10 mouse cellular contexts compared by ENCODE assay signal in the genomic region with DNA sequence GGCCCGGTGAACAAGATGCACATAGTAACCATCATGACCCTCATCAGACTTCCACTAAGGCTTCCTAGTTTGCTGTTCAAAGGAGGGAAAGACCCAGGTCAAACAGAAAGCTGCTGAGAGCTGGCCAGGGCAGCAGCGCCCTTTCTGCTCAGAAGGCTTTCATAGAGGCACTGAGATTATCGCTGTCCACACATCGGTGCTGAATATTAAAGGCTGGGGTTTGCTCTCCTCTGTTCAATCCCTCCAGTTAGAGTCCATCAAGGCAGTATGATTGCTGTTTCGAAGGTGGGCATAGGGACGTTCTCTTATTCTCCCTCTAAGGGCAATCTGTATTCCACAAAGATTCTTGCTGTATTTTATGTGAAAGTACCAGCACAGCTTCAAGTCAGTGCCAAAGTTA. TPM values are rescaled to one million over a fixed set of nuclear protein-coding genes. Genes with fewer than 3 reads are reported as not detected.
A peak's percentile ranks its signal among the peaks of the same experiment; 100 is the strongest.
DNase-seq lines count a peak whose midpoint lies in the region; ATAC-seq lines count a peak whose summit lies in the region.
"Had no signal": no experiment of that assay in that cellular context is flagged by ENCODE, and none has a peak within 500 bp of the region (broad histone marks: within the 10 kb centered on the region; RNA-seq: fewer than 3 reads in every experiment).

No protein-coding gene starts in this region.

- H3K4me1 ChIP-seq in hindbrain, embryonic 14.5 days (replicated peaks; ENCODE audit: control insufficient read depth, insufficient read depth, low read length) = no peaks in the 10 kb centered on the region
- H3K4me1 ChIP-seq in hindbrain, embryonic 12.5 days = peaks cover 6% of the 10 kb centered on the region; the same call in 1 of the 2 replicates
- peaks cover 12% of the 10 kb centered on the region; the same call in 1 of the 2 replicates for H3K4me1 ChIP-seq in embryonic facial prominence, embryonic 10.5 days
- H3K4me1 ChIP-seq: heart, embryonic 10.5 days had no signal

- no peak for ATAC-seq in hindbrain, embryonic 14.5 days (ENCODE audit: low FRiP score)
- no peak for ATAC-seq in hindbrain, embryonic 12.5 days (ENCODE audit: low FRiP score)

- H3K27me3 ChIP-seq in hindbrain, embryonic 14.5 days (ENCODE audit: control insufficient read depth, insufficient read depth, low read length) = no peaks in the 10 kb centered on the region
- peaks cover 4% of the 10 kb centered on the region; the same call in 1 of the 2 replicates for H3K27me3 ChIP-seq in hindbrain, embryonic 12.5 days
- peaks cover 14% of the 10 kb centered on the region for H3K27me3 ChIP-seq in embryonic facial prominence, embryonic 10.5 days (replicated peaks; ENCODE audit: low read depth, poor library complexity, severe bottlenecking)

- WGBS in hindbrain, embryonic 14.5 days = 26% methylated on average over 6 of the region's 6 CpGs
- 25% methylated on average over 6 of the region's 6 CpGs for WGBS in hindbrain, embryonic 12.5 days
- 23% methylated on average over 6 of the region's 6 CpGs for WGBS in embryonic facial prominence, embryonic 10.5 days

- no peaks in the 10 kb centered on the region for H3K36me3 ChIP-seq in hindbrain, embryonic 14.5 days (replicated peaks; ENCODE audit: control insufficient read depth, insufficient read depth)
- no peaks in the 10 kb centered on the region for H3K36me3 ChIP-seq in hindbrain, embryonic 12.5 days
- H3K36me3 ChIP-seq in embryonic facial prominence, embryonic 10.5 days (replicated peaks) = no peaks in the 10 kb centered on the region
- H3K36me3 ChIP-seq: heart, embryonic 10.5 days; midbrain, embryonic 12.5 days had no signal

- no peak overlapping the region for H3K27ac ChIP-seq in hindbrain, embryonic 14.5 days
- no peak overlapping the region for H3K27ac ChIP-seq in hindbrain, embryonic 12.5 days
- H3K27ac ChIP-seq in embryonic facial prominence, embryonic 10.5 days (replicated peaks) = no peak overlapping the region
- H3K27ac ChIP-seq: heart, embryonic 10.5 days; midbrain, embryonic 12.5 days had no signal

- no peak overlapping the region for H3K9ac ChIP-seq in hindbrain, embryonic 14.5 days
- no peak overlapping the region for H3K9ac ChIP-seq in hindbrain, embryonic 12.5 days
- H3K9ac ChIP-seq: midbrain, embryonic 12.5 days had no signal

- no peak overlapping the region for H3K4me2 ChIP-seq in hindbrain, embryonic 14.5 days (replicated peaks)
- H3K4me2 ChIP-seq in hindbrain, embryonic 12.5 days (replicated peaks) = no peak overlapping the region

- no peak overlapping the region for H3K4me3 ChIP-seq in hindbrain, embryonic 14.5 days (replicated peaks; ENCODE audit: low read length)
- H3K4me3 ChIP-seq in hindbrain, embryonic 12.5 days = no peak overlapping the region
- no peak overlapping the region for H3K4me3 ChIP-seq in embryonic facial prominence, embryonic 10.5 days
- H3K4me3 ChIP-seq: heart, embryonic 10.5 days had no signal

- H3K9me3 ChIP-seq in hindbrain, embryonic 14.5 days (ENCODE audit: control insufficient read depth, low read length) = no peaks in the 10 kb centered on the region
- H3K9me3 ChIP-seq in hindbrain, embryonic 12.5 days (replicated peaks) = no peaks in the 10 kb centered on the region
- H3K9me3 ChIP-seq in embryonic facial prominence, embryonic 10.5 days = no peaks in the 10 kb centered on the region
- H3K9me3 ChIP-seq: heart, embryonic 10.5 days; midbrain, embryonic 12.5 days had no signal

- DNase-seq in hindbrain, embryonic 14.5 days (ENCODE audit: low spot score) = peak; percentile 25
- DNase-seq in Muller cell, postnatal 12 days (ENCODE audit: inconsistent ontology term) = peak; percentile 46
- DNase-seq in embryonic facial prominence, embryonic 10.5 days (ENCODE audit: low spot score) = peak; percentile 65
- peak; percentile 68 for DNase-seq in mesoderm, embryonic 11.5 days (ENCODE audit: low read depth, low spot score)
- DNase-seq in MN1 (ENCODE audit: low spot score) = no peak
- no peak for DNase-seq in gastrocnemius, adult 8-10 months (ENCODE audit: low spot score in 2 of 2)
- DNase-seq in urinary bladder, postnatal 25 days (ENCODE audit: low spot score) = no peak

RNA-seq across cellular contexts. Expression of gene Pcsk1, which starts 1.0 kb away (rescaled TPM):
- 3.0 and 4.4 TPM in 2 replicates for polyA plus RNA-seq in hindbrain, embryonic 14.5 days (2014; fragmentation: Nextera tagmentation; extraction: Ambion mirVana)
- polyA plus RNA-seq in hindbrain, embryonic 12.5 days (2016; fragmentation: Nextera tagmentation; extraction: Ambion mirVana) = 1.0 and 1.8 TPM in 2 replicates
- 0.31 and 0.39 TPM in 2 replicates for polyA plus RNA-seq in embryonic facial prominence, embryonic 10.5 days (2016; fragmentation: Nextera tagmentation; extraction: Ambion mirVana)
- under 1 TPM; 0.05 to 0.51 (median 0.19) TPM for total RNA-seq in gastrocnemius, adult 8-10 months (2022)

Comparison
In these comparisons a context has a peak if more than half of its experiments do, and no peak if none do; other contexts are left out.
1. DNase-seq: peak in hindbrain, embryonic 14.5 days (single experiment), Muller cell, postnatal 12 days (single experiment), embryonic facial prominence, embryonic 10.5 days (single experiment) and mesoderm, embryonic 11.5 days (single experiment); none in MN1 (single experiment), gastrocnemius, adult 8-10 months (0 of 2) and urinary bladder, postnatal 25 days (single experiment).